ENCODE assay signal across 13 mouse cellular contexts in the genomic region with DNA sequence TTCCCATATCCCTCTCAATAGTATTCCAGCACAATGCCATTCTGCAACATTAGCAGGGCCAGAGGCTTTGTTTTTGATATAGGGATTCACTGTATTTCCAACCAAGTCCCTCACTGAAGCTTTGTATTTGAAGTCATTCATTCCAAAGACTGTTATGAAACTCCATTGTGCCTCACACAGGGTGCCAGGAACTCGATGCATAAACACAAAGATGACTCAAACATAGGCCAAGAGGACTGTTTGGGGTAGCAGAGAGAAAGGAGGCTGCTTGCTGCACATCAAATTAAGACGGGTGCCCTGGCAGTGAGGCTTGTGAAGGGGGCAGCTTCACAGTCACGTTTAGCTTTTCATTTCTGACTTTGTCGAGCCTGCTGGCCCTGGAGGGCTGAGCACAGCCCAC.
"Had no signal": no experiment of that assay in that cellular context is flagged by ENCODE, and none has a peak within 500 bp of the region (broad histone marks: within the 10 kb centered on the region; RNA-seq: fewer than 3 reads in every experiment).

No protein-coding gene starts in this region.

- H3K9ac ChIP-seq: liver, embryonic 15.5 days; neural tube, embryonic 12.5 days had no signal

- H3K4me3 ChIP-seq: layer of hippocampus, adult 2 months; limb, embryonic 10.5 days; liver, embryonic 15.5 days; neural tube, embryonic 12.5 days had no signal

- H3K27me3 ChIP-seq: liver, embryonic 15.5 days; neural tube, embryonic 12.5 days had no signal

- ATAC-seq: lung, postnatal 0 days had no signal

- H3K27ac ChIP-seq: layer of hippocampus, adult 2 months; limb, embryonic 10.5 days; liver, embryonic 15.5 days; neural tube, embryonic 12.5 days; stomach, postnatal 0 days had no signal

- H3K36me3 ChIP-seq: limb, embryonic 10.5 days; liver, embryonic 15.5 days; neural tube, embryonic 12.5 days had no signal

- H3K4me2 ChIP-seq: liver, embryonic 11.5 days; liver, embryonic 15.5 days; neural tube, embryonic 12.5 days had no signal

- H3K4me1 ChIP-seq: limb, embryonic 10.5 days; liver, embryonic 15.5 days; neural tube, embryonic 12.5 days had no signal

- H3K9me3 ChIP-seq: limb, embryonic 10.5 days; liver, embryonic 15.5 days; neural tube, embryonic 12.5 days had no signal

- DNase-seq: kidney, adult 9 months; kidney, postnatal 10 days; kidney, postnatal 4 days; lung, adult 2 months; lung, postnatal 36 days; thymus, postnatal 4 days had no signal
